Mouse (Mus musculus): ENCODE measurements around the gene Gm21732. TPM values are rescaled to one million over a fixed set of nuclear protein-coding genes. Genes with fewer than 3 reads are reported as not detected.
"Not testable (repeated sequence)": the region's sequence is repeated elsewhere in the genome, so short reads cannot be mapped to it uniquely, and the experiment has no call there.

The Gm21732 gene
- not detected in 2 replicates for polyA plus RNA-seq (2015; fragmentation: Nextera tagmentation; extraction: Ambion mirVana)

DNA sequence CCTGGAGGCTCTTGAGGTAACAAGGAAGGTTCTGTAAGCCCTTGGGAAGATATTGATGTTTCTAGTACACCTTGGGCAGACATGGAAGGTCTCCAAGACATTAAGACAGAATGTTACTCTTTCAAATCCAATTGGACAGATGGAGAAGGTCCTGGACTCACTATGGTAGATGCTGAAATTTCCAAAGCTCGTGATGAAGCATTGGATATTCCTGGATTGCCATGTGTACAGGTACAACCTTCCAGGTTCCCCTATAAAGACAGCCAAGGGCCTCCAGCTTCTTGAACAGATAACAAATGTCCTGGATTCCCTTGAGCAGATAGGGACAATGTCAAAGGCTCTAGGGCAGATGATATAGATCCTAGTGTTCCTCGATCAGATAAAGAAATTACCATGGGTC, at the start of gene Gm21732:
Gene Gm21732, minus strand, starts transcription at position 101 of the 400 bp plus-strand sequence.
- no CpG with 5 or more reads among the region's 2 CpGs for WGBS
- not testable (repeated sequence) for H3K4me1 ChIP-seq (ENCODE audit: insufficient read depth, low read length); H3K4me2 ChIP-seq (replicated peaks; ENCODE audit: low read depth, low read length)

More for the DNA sequence above, at the start of gene Gm21732:
- not testable (repeated sequence) for ATAC-seq (ENCODE audit: low FRiP score, low TSS enrichment); H3K27me3 ChIP-seq (ENCODE audit: insufficient read depth, low read length); H3K9ac ChIP-seq (replicated peaks; ENCODE audit: low read length); H3K4me3 ChIP-seq (ENCODE audit: low read length); H3K36me3 ChIP-seq (ENCODE audit: insufficient read depth, low read length); H3K27ac ChIP-seq (ENCODE audit: low read length); H3K9me3 ChIP-seq (ENCODE audit: low read length)

Other genes starting within 250 kb of the Gm21732 start
- not detected in 2 replicates for gene Gm20897, start 73.5 kb downstream of the Gm21732 start, polyA plus RNA-seq (2015; fragmentation: Nextera tagmentation; extraction: Ambion mirVana)

Data from kidney, embryonic 16.5 days (tissue).